Mouse (Mus musculus) CH12.LX (cell line): ENCODE measurements around the gene 2310033P09Rik. TPM values are rescaled to one million over a fixed set of nuclear protein-coding genes. Genes with fewer than 3 reads are reported as not detected.

Experiments
- DNase-seq: peaks from one replicate; pipeline ENCODE4 v3.0.0-alpha.2; 2013; ENCODE audit errors: extremely low read depth
- H3K27ac ChIP-seq: 2 replicates; pipeline ENCODE4 v1.5.1; 2012; ENCODE audit warnings: low read depth, mild to moderate bottlenecking, control low read depth, moderate library complexity; ENCODE audit not compliant: insufficient read depth
- H3K27me3 ChIP-seq: replicated peaks from 2 replicates; pipeline ENCODE3; 2012; ENCODE audit warnings: inconsistent platforms
- H3K36me3 ChIP-seq, 2 experiments: replicated peaks in 1 of 2; 2 replicates each; pipeline versions ENCODE3 to v1.6.1; 2012; ENCODE audit warnings: inconsistent platforms in 1 of 2, low read length in 1 of 2, mild to moderate bottlenecking in 1 of 2, mixed read lengths in 1 of 2, moderate library complexity in 1 of 2; ENCODE audit not compliant: control insufficient read depth in 1 of 2, insufficient read depth in 1 of 2
- H3K4me1 ChIP-seq, 2 experiments: 2 replicates each; pipeline ENCODE4 v1.6.1; 2012; ENCODE audit warnings: inconsistent platforms in 1 of 2, moderate library complexity in 1 of 2; ENCODE audit not compliant: insufficient read depth in 2 of 2, control insufficient read depth in 1 of 2
- H3K4me2 ChIP-seq: 2 replicates; pipeline ENCODE4 v1.6.1; 2012; ENCODE audit warnings: low read depth, mild to moderate bottlenecking, control low read depth; ENCODE audit not compliant: poor library complexity, insufficient read depth, severe bottlenecking
- H3K4me3 ChIP-seq, 3 experiments: fragments of 150-350 bp in 1 of 3; sonication (generic) in 1 of 3; replicated peaks in 1 of 3; 2 replicates each; pipeline versions ENCODE3 to v1.5.1; 2011 to 2012; ENCODE audit warnings: low read depth in 2 of 3, low read length in 2 of 3, mild to moderate bottlenecking in 2 of 3, moderate library complexity in 2 of 3, control low read depth in 1 of 3, improper control_type of control experiment in 1 of 3, inconsistent platforms in 1 of 3, mixed read lengths in 1 of 3; ENCODE audit not compliant: poor library complexity in 1 of 3
- H3K79me2 ChIP-seq: replicated peaks from 2 replicates; pipeline ENCODE4 v1.6.1; 2012; ENCODE audit warnings: mild to moderate bottlenecking, moderate library complexity; ENCODE audit not compliant: control insufficient read depth, poor library complexity, insufficient read depth, severe bottlenecking; ENCODE audit errors: extremely low read depth
- H3K9ac ChIP-seq: 2 replicates; pipeline ENCODE4 v1.6.1; 2012; ENCODE audit warnings: low read depth, mild to moderate bottlenecking, control low read depth, moderate library complexity; ENCODE audit not compliant: insufficient read depth
- H3K9me3 ChIP-seq: replicated peaks from 2 replicates; pipeline ENCODE3; 2012; ENCODE audit warnings: low read length, inconsistent platforms, mixed read lengths
- BHLHE40 ChIP-seq: IDR thresholded peaks from 2 replicates; pipeline ENCODE4 v1.6.1; 2011; ENCODE audit warnings: mild to moderate bottlenecking, low read depth, low read length, improper control_type of control experiment
- CHD2 ChIP-seq: IDR thresholded peaks from 2 replicates; pipeline ENCODE4 v1.6.1; 2011; ENCODE audit warnings: low read length, improper control_type of control experiment
- CTCF ChIP-seq, 2 experiments: IDR thresholded peaks in 1 of 2; conservative IDR thresholded peaks in 1 of 2; 2 replicates each; pipeline ENCODE4 v1.5.1; 2011 to 2012; ENCODE audit warnings: low read depth in 2 of 2, low read length in 2 of 2, improper control_type of control experiment in 1 of 2, inconsistent platforms in 1 of 2, mild to moderate bottlenecking in 1 of 2, moderate library complexity in 1 of 2
- ETS1 ChIP-seq: conservative IDR thresholded peaks from 2 replicates; pipeline ENCODE4 v1.6.1; 2012; ENCODE audit warnings: low read depth, mild to moderate bottlenecking, inconsistent platforms, low read length, improper control_type of control experiment, moderate library complexity
- HCFC1 ChIP-seq: IDR thresholded peaks from 2 replicates; pipeline ENCODE4 v1.6.1; 2012; ENCODE audit warnings: low read depth, mild to moderate bottlenecking, inconsistent platforms, low read length, improper control_type of control experiment
- JUN ChIP-seq: IDR thresholded peaks from 2 replicates; pipeline ENCODE4 v1.6.1; 2011; ENCODE audit warnings: low read depth, mild to moderate bottlenecking, low read length, improper control_type of control experiment, moderate library complexity; ENCODE audit not compliant: insufficient read depth
- KAT2A ChIP-seq: IDR thresholded peaks from 2 replicates; pipeline ENCODE4 v1.6.1; 2012; ENCODE audit warnings: low read length, improper control_type of control experiment, inconsistent platforms; ENCODE audit not compliant: insufficient replicate concordance
- MAX ChIP-seq: IDR thresholded peaks from 2 replicates; pipeline ENCODE4 v1.6.1; 2011; ENCODE audit warnings: low read length, improper control_type of control experiment
- MAZ ChIP-seq: IDR thresholded peaks from 2 replicates; pipeline ENCODE4 v1.6.1; 2012; ENCODE audit warnings: low read depth, mild to moderate bottlenecking, inconsistent platforms, low read length, improper control_type of control experiment, moderate library complexity
- MXI1 ChIP-seq: IDR thresholded peaks from 2 replicates; pipeline ENCODE4 v1.6.1; 2011; ENCODE audit warnings: mild to moderate bottlenecking, low read depth, low read length, improper control_type of control experiment
- MYC ChIP-seq: IDR thresholded peaks from 2 replicates; pipeline ENCODE4 v1.6.1; 2011; ENCODE audit warnings: low read depth, mild to moderate bottlenecking, improper control_type of control experiment, low read length
- NELFE ChIP-seq: IDR thresholded peaks from 2 replicates; pipeline ENCODE4 v1.6.1; 2011; ENCODE audit warnings: low read depth, low read length, improper control_type of control experiment
- NRF1 ChIP-seq: IDR thresholded peaks from 2 replicates; pipeline ENCODE4 v1.6.1; 2014; ENCODE audit warnings: low read depth, mild to moderate bottlenecking, inconsistent platforms, low read length, improper control_type of control experiment, moderate library complexity
- PAX5 ChIP-seq: IDR thresholded peaks from 2 replicates; pipeline ENCODE4 v1.6.1; 2012; ENCODE audit warnings: low read length, inconsistent platforms, mixed read lengths
- POLR2A ChIP-seq: IDR thresholded peaks from 2 replicates; pipeline ENCODE4 v1.6.1; 2011; ENCODE audit warnings: low read depth, mild to moderate bottlenecking, improper control_type of control experiment, low read length
- POLR2AphosphoS2 ChIP-seq: IDR thresholded peaks from 2 replicates; pipeline ENCODE4 v1.6.1; 2011; ENCODE audit warnings: low read depth, low read length, improper control_type of control experiment
- RAD21 ChIP-seq: IDR thresholded peaks from 2 replicates; pipeline ENCODE4 v1.6.1; 2011; ENCODE audit warnings: low read depth, mild to moderate bottlenecking, low read length, improper control_type of control experiment, moderate library complexity
- SIN3A ChIP-seq: IDR thresholded peaks from 2 replicates; pipeline ENCODE4 v1.6.1; 2012; ENCODE audit warnings: low read length, improper control_type of control experiment, inconsistent platforms
- SMC3 ChIP-seq: IDR thresholded peaks from 2 replicates; pipeline ENCODE4 v1.6.1; 2011; ENCODE audit warnings: low read depth, low read length, improper control_type of control experiment
- TBP ChIP-seq: conservative IDR thresholded peaks from 2 replicates; pipeline ENCODE4 v1.6.1; 2011; ENCODE audit warnings: low read depth, low read length, improper control_type of control experiment
- TCF12 ChIP-seq: IDR thresholded peaks from 2 replicates; pipeline ENCODE4 v1.6.1; 2014; ENCODE audit warnings: low read depth, mild to moderate bottlenecking, inconsistent platforms, low read length, improper control_type of control experiment
- UBTF ChIP-seq: IDR thresholded peaks from 2 replicates; pipeline ENCODE4 v1.6.1; 2012; ENCODE audit warnings: low read depth, mild to moderate bottlenecking, inconsistent platforms, low read length, improper control_type of control experiment, moderate library complexity
- USF1 ChIP-seq: IDR thresholded peaks from 2 replicates; pipeline ENCODE4 v1.6.1; 2014; ENCODE audit warnings: low read depth, mild to moderate bottlenecking, inconsistent platforms, low read length, improper control_type of control experiment
- USF2 ChIP-seq: conservative IDR thresholded peaks from 2 replicates; pipeline ENCODE4 v1.6.1; 2011; ENCODE audit warnings: low read depth, low read length, improper control_type of control experiment
- dilution Hi-C: fragments of 300-500 bp; cut with MboI; formaldehyde crosslinking; loops from 2 replicates; pipeline ENCODE4 v1.14.3; 2020; ENCODE audit warnings: low sequenced_read_pairs; ENCODE audit not compliant: extremely low pct_unique_long_range_greater_than_20kb, extremely low pct_ligation_motif_present
- in situ Hi-C: fragments of 300-500 bp; cut with MboI; formaldehyde crosslinking; loops from 3 replicates; pipeline ENCODE4 v1.14.3; 2019; ENCODE audit warnings: low sequenced_read_pairs, low pct_ligation_motif_present, low pct_unique_long_range_greater_than_20kb, mixed read lengths
- polyA plus RNA-seq: library from polyadenylated mRNA; unstranded; fragments of >175 nt; gene quantifications from 2 replicates; pipeline ENCODE4 v1.2.1, GENCODE M21; 2012; ENCODE audit warnings: low read depth; ENCODE audit not compliant: insufficient read length
- total RNA-seq, 2 experiments: library from RNA; depleted of rRNA; stranded (reverse); fragments of 300-350 nt in 1 of 2; fragments of >200 nt in 1 of 2; gene quantifications; 2 replicates each; pipeline ENCODE4 v1.2.3; 2012 to 2014

The 2310033P09Rik gene
- total and polyA plus RNA-seq, 3 experiments, result 7.9 to 44.1 (median 15.3) TPM

DNA sequence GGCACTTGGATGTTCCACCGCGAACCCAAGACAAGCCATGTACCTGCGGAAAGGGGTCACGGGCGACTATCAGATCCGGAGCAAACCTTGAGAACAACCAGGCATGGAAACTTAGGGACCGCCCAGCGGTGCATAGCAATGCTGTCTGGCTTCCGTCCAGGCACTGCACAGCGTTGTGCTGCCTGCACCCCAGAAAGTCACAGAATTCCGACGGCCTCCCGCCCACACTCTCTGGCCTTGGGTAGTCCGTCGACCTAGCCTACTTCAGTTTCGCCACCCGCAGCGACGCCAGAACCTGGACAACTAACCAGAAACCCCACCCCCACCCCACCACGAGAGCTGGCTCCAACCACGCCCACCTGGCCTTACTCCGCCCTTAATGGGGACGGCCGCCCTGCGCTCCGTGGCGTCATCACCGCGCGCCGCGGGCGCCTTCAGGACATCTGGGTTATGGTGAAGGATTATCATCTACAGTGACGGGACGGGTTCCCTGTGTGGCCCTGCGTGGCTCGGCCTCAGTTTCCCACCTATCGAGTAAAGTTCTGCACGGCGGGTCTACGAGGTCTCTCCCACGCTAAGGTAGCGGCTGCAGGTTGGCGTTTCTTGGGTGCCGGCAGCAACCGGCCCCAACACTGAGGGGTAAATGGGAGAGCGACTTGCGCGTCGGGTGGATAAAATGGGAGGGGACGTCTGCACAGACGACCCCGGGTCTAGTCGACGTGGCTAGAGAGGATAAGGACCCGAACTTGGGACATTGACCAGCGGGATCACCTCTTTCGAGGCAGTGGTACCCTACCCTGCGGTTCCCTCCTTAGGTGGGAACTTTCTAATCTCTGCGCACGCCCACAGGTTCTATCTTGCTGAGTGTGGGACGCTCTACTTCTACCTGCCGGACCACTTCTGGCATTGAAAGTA, 5.8 kb upstream of the 2310033P09Rik start, which contains the start of gene Mrpl55 (continued):
- TF ChIP-seq USF1, result no peak

DNA sequence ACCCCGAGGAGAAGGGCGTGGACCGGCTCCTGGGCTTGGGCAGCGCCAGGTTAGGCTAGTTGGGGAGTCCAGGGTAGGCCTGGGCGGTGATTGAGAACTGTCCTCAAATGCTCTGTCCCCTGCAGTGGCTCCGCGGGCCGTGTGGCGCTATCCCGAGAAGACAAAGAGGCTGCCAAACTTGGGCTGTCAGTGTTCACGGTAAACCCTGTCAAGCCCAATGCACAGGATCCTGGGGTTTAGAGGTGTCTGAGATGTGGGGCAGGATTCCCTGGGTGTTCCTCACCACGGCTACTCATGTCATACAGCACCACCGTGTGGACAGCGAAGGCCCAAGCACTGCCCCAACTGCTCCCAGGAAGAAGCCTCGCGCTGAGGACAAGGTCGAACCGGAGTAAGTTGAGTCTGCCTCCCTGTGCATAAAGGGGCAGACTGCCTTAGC, 901 bp downstream of the 2310033P09Rik start:
- in situ Hi-C loops, result no loop called here
- peak; percentile 47 for TF ChIP-seq RAD21
- TF ChIP-seq MYC, result 0 out of 2 replicates have a peak, but pooled peaks have one; percentile 37
- peak; percentile 44; the same call in 1 of the 2 replicates for TF ChIP-seq POLR2A
- TF ChIP-seq TCF12, result 0 out of 2 replicates have a peak, but pooled peaks have one; percentile 27
- 0 out of 2 replicates have a peak, but pooled peaks have one; percentile 10 for TF ChIP-seq CHD2
- no peak for TF ChIP-seq NELFE
- peak; percentile 59 for TF ChIP-seq SMC3
- TF ChIP-seq CTCF (conservative IDR thresholded peaks at IDR 0.05 in 1 of 2, IDR thresholded peaks at IDR 0.05 in 1 of 2; ENCODE audit: low read depth in 2 of 2, low read length in 2 of 2), result peak; percentile 26 to 69; a peak in 3 of 4 replicates
- TF ChIP-seq TBP, result no peak
- TF ChIP-seq MAZ, result 0 out of 2 replicates have a peak, but pooled peaks have one; percentile 15
- TF ChIP-seq BHLHE40, result no peak
- TF ChIP-seq, all 38 proteins: peak for 8
- peak; percentile 74 for DNase-seq
- H3K4me3 ChIP-seq, result peak overlapping the region; percentile 74 to 83 (median 81)
- no peaks in the 10 kb centered on the region for H3K9me3 ChIP-seq
- H3K9ac ChIP-seq, result peak overlapping the region; percentile 79
- peaks cover 18% of the 10 kb centered on the region for H3K79me2 ChIP-seq
- H3K27me3 ChIP-seq, result no peaks in the 10 kb centered on the region
- dilution Hi-C loops, result no loop called here
- H3K27ac ChIP-seq, result peak overlapping the region; percentile 17; the same call in 1 of the 2 replicates
- peaks cover 5 to 47% of the 10 kb centered on the region in 2 experiments; a peak in 3 of 4 replicates for H3K4me1 ChIP-seq
- peaks cover 64 to 79% of the 10 kb centered on the region in 2 experiments for H3K36me3 ChIP-seq
- H3K4me2 ChIP-seq, result peak overlapping the region; percentile 91

DNA sequence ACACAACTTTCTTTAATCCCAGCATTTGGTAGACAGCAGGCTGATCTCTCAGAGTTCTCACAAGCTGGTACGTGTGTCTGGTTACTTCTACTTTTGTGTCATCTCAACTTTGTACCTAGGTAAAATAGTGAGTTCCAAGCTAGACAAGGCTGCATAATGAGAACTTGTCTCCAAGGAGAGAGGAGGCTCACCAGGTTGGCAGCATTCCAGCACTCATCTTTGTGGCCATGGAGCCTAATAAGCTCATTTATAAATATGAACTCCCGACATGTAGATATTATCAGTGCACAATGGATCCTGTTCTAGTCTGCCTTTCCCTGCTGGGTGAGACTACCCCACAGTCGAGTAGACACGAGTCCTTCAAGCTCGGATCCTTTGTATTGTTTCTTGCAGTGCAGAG, 1.5 kb downstream of the 2310033P09Rik start:
- Histone ChIP-seq H3K4me1 (peaks cover 5 to 52% of the 10 kb centered on the region in 2 experiments; a peak in 2 of 4 replicates), H3K9me3 (no peaks in the 10 kb centered on the region), H3K27me3 (no peaks in the 10 kb centered on the region), H3K4me2 (no peak overlapping the region), H3K36me3 (peaks cover 60 to 79% of the 10 kb centered on the region in 2 experiments), H3K27ac (no peak overlapping the region), H3K4me3 (peak overlapping the region in 1 of 3 experiments; percentile 74), H3K79me2 (peaks cover 24% of the 10 kb centered on the region), H3K9ac (no peak overlapping the region)
- dilution Hi-C loops (no loop called here), in situ Hi-C loops (no loop called here)
- no peak for DNase-seq
- TF ChIP-seq JUN (no peak), MXI1 (no peak), POLR2AphosphoS2 (no peak), TBP (no peak), UBTF (no peak), POLR2A (no peak), ETS1 (no peak), SIN3A (no peak), NRF1 (no peak), NELFE (no peak), CTCF (conservative IDR thresholded peaks at IDR 0.05 in 1 of 2, IDR thresholded peaks at IDR 0.05 in 1 of 2; ENCODE audit: low read depth in 2 of 2, low read length in 2 of 2) (no peak), MAX (no peak), KAT2A (no peak), PAX5 (no peak), USF2 (no peak), HCFC1 (no peak), SMC3 (no peak)
